Mouse (Mus musculus): ENCODE measurements at regions not wholly inside any gene's neighbourhood (a gene's known extent, or its start where the extent isn't known, plus 50 kb on each side); places are given as distances from the start of the nearest gene placed in this dataset.

GRCm38 (mm10) chr14:47848861-47849260 is 200.6 kb downstream of the Ktn1 start:
- no peak for ATAC-seq (replicated peaks in 1 of 2; ENCODE audit: insufficient read depth in 1 of 2, low FRiP score in 2 of 2, low TSS enrichment in 1 of 2, low read depth in 1 of 2, poor library complexity in 2 of 2, severe bottlenecking in 2 of 2)

- ATAC-seq (replicated peaks in 1 of 2; ENCODE audit: insufficient read depth in 1 of 2, low FRiP score in 2 of 2, low TSS enrichment in 1 of 2, low read depth in 1 of 2, poor library complexity in 2 of 2, severe bottlenecking in 2 of 2): no peak
Observed at GRCm38 (mm10) chr14:47856280-47856765, 208.1 kb downstream of the Ktn1 start.

GRCm38 (mm10) chr14:47857271-47857670 is 209.0 kb downstream of the Ktn1 start:
- no peak for ATAC-seq (replicated peaks in 1 of 2; ENCODE audit: insufficient read depth in 1 of 2, low FRiP score in 2 of 2, low TSS enrichment in 1 of 2, low read depth in 1 of 2, poor library complexity in 2 of 2, severe bottlenecking in 2 of 2)

- peak; percentile 76 for ATAC-seq (replicated peaks in 1 of 2; ENCODE audit: insufficient read depth in 1 of 2, low FRiP score in 2 of 2, low TSS enrichment in 1 of 2, low read depth in 1 of 2, poor library complexity in 2 of 2, severe bottlenecking in 2 of 2)
Observed at GRCm38 (mm10) chr14:47857731-47858556, 209.7 kb downstream of the Ktn1 start.

- ATAC-seq (replicated peaks in 1 of 2; ENCODE audit: insufficient read depth in 1 of 2, low FRiP score in 2 of 2, low TSS enrichment in 1 of 2, low read depth in 1 of 2, poor library complexity in 2 of 2, severe bottlenecking in 2 of 2): no peak
Observed at GRCm38 (mm10) chr14:47862556-47862955, 214.3 kb downstream of the Ktn1 start.

GRCm38 (mm10) chr14:47863067-47863466 is 214.8 kb downstream of the Ktn1 start:
- ATAC-seq (replicated peaks in 1 of 2; ENCODE audit: insufficient read depth in 1 of 2, low FRiP score in 2 of 2, low TSS enrichment in 1 of 2, low read depth in 1 of 2, poor library complexity in 2 of 2, severe bottlenecking in 2 of 2): peak; percentile 81 to 92

- ATAC-seq (replicated peaks in 1 of 2; ENCODE audit: insufficient read depth in 1 of 2, low FRiP score in 2 of 2, low TSS enrichment in 1 of 2, low read depth in 1 of 2, poor library complexity in 2 of 2, severe bottlenecking in 2 of 2): peak in 1 of 2 experiments; percentile 44; a peak in 2 of 4 replicates
Observed at GRCm38 (mm10) chr14:47863701-47864100, 215.5 kb downstream of the Ktn1 start.

- no peak for ATAC-seq (replicated peaks in 1 of 2; ENCODE audit: insufficient read depth in 1 of 2, low FRiP score in 2 of 2, low TSS enrichment in 1 of 2, low read depth in 1 of 2, poor library complexity in 2 of 2, severe bottlenecking in 2 of 2)
Observed at GRCm38 (mm10) chr14:47867017-47867416, 218.8 kb downstream of the Ktn1 start.

GRCm38 (mm10) chr14:47868258-47868780 is 220.1 kb downstream of the Ktn1 start:
- no peak for ATAC-seq (replicated peaks in 1 of 2; ENCODE audit: insufficient read depth in 1 of 2, low FRiP score in 2 of 2, low TSS enrichment in 1 of 2, low read depth in 1 of 2, poor library complexity in 2 of 2, severe bottlenecking in 2 of 2)

GRCm38 (mm10) chr14:47876585-47876984 is 228.3 kb downstream of the Ktn1 start:
- peak; percentile 86 to 87 for ATAC-seq (replicated peaks in 1 of 2; ENCODE audit: insufficient read depth in 1 of 2, low FRiP score in 2 of 2, low TSS enrichment in 1 of 2, low read depth in 1 of 2, poor library complexity in 2 of 2, severe bottlenecking in 2 of 2)

GRCm38 (mm10) chr14:47877167-47877566 is 228.9 kb downstream of the Ktn1 start:
- ATAC-seq (replicated peaks in 1 of 2; ENCODE audit: insufficient read depth in 1 of 2, low FRiP score in 2 of 2, low TSS enrichment in 1 of 2, low read depth in 1 of 2, poor library complexity in 2 of 2, severe bottlenecking in 2 of 2): no peak

GRCm38 (mm10) chr14:47877771-47878443 is 229.7 kb downstream of the Ktn1 start:
- ATAC-seq (replicated peaks in 1 of 2; ENCODE audit: insufficient read depth in 1 of 2, low FRiP score in 2 of 2, low TSS enrichment in 1 of 2, low read depth in 1 of 2, poor library complexity in 2 of 2, severe bottlenecking in 2 of 2): no peak

- ATAC-seq (replicated peaks in 1 of 2; ENCODE audit: insufficient read depth in 1 of 2, low FRiP score in 2 of 2, low TSS enrichment in 1 of 2, low read depth in 1 of 2, poor library complexity in 2 of 2, severe bottlenecking in 2 of 2): no peak
Observed at GRCm38 (mm10) chr14:47885326-47885725, 235.3 kb upstream of the Peli2 start.

GRCm38 (mm10) chr14:47890251-47891198 is 230.1 kb upstream of the Peli2 start:
- no peak for ATAC-seq (replicated peaks in 1 of 2; ENCODE audit: insufficient read depth in 1 of 2, low FRiP score in 2 of 2, low TSS enrichment in 1 of 2, low read depth in 1 of 2, poor library complexity in 2 of 2, severe bottlenecking in 2 of 2)

GRCm38 (mm10) chr14:47896581-47896980 is 224.0 kb upstream of the Peli2 start:
- no peak for ATAC-seq (replicated peaks in 1 of 2; ENCODE audit: insufficient read depth in 1 of 2, low FRiP score in 2 of 2, low TSS enrichment in 1 of 2, low read depth in 1 of 2, poor library complexity in 2 of 2, severe bottlenecking in 2 of 2)

- no peak for ATAC-seq (replicated peaks in 1 of 2; ENCODE audit: insufficient read depth in 1 of 2, low FRiP score in 2 of 2, low TSS enrichment in 1 of 2, low read depth in 1 of 2, poor library complexity in 2 of 2, severe bottlenecking in 2 of 2)
Observed at GRCm38 (mm10) chr14:47897907-47898530, 222.6 kb upstream of the Peli2 start.

- ATAC-seq (replicated peaks in 1 of 2; ENCODE audit: insufficient read depth in 1 of 2, low FRiP score in 2 of 2, low TSS enrichment in 1 of 2, low read depth in 1 of 2, poor library complexity in 2 of 2, severe bottlenecking in 2 of 2): no peak
Observed at GRCm38 (mm10) chr14:47898605-47899004, 222.0 kb upstream of the Peli2 start.

Measured in hematopoietic stem cell, adult 5-6 weeks (primary cell).